8 mouse cellular contexts compared by ENCODE assay signal in the genomic region with DNA sequence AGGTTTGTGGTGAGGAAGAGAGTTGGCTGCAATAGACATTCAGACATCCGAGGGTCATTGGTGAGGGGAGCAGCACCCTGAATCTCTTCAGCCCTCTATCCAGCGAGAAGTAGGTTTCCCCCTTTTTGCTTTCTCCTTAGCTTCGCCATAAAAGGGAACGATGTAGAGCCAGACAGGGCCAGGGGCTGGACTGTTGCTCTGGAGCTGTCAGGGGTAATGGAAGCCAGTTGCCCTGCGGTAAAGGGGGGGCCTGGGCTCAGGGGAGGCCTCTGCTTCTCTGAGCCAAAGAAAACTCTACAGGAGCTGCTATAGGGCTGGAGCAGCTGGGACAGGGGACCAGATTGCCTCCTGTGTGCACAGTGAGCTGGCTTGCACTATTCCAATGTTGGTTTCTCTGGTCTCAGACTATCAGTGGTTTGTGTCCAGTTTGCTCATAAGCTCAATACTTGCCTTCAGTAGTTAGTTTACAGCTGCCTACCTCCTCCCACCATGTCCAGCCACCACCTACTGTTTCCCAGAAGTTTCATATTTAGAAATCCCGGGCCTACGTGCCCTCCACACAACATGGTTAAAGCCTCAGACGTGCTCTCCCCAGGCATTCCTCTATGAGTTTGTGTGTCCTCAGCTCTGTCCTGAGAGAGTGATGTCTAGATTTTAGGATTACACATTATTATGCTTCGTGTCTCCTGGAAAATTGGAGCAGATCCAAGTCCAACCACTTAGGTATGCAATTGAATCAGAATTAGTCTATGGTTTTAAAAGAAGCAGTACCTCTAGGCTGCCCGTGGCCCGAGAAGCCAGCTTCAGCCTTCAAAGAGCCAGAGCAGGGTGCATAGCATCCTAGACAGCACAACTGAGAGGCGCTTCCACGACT. TPM values are rescaled to one million over a fixed set of nuclear protein-coding genes. Genes with fewer than 3 reads are reported as not detected.
DNase-seq lines count a peak whose midpoint lies in the region; ATAC-seq and TF ChIP-seq lines count a peak whose summit lies in the region.

No protein-coding gene starts in this region.

- H3K27me3 ChIP-seq in heart, embryonic 11.5 days (ENCODE audit: control insufficient read depth, insufficient read depth, low read length): no peaks in the 10 kb centered on the region
- H3K27me3 ChIP-seq in myocyte (ENCODE audit: control insufficient read depth, insufficient read depth, insufficient read length): no peaks in the 10 kb centered on the region

- peak overlapping the region; percentile 88 for H3K9ac ChIP-seq in heart, embryonic 11.5 days (ENCODE audit: low read depth, low read length)

- H3K9me3 ChIP-seq in heart, embryonic 11.5 days (replicated peaks; ENCODE audit: control insufficient read depth, low read length): no peaks in the 10 kb centered on the region

- H3K36me3 ChIP-seq in heart, embryonic 11.5 days (ENCODE audit: control insufficient read depth, insufficient read depth, low read length): peaks cover 8% of the 10 kb centered on the region
- no peaks in the 10 kb centered on the region for H3K36me3 ChIP-seq in myocyte (ENCODE audit: control insufficient read depth, insufficient read depth)

- H3ac ChIP-seq in myocyte (ENCODE audit: control insufficient read depth, insufficient read length): peak overlapping the region; percentile 46

- DNase-seq in cerebellum, adult 8-10 months: peak; percentile 18
- DNase-seq in cerebellum, adult 11-12 months: no peak
- DNase-seq in kidney, postnatal 4 days: peak; percentile 77 to 83
- DNase-seq in frontal cortex, postnatal 25 days (ENCODE audit: low spot score in 2 of 2): no peak

- no peak for TF ChIP-seq CTCF in bone marrow, adult 2 months (IDR thresholded peaks at IDR 0.05; ENCODE audit: control insufficient read depth, insufficient read depth, low read length)

- peaks cover 22% of the 10 kb centered on the region for H3K79me2 ChIP-seq in myocyte (ENCODE audit: control insufficient read depth, insufficient read depth)

- no peak for ATAC-seq in heart, embryonic 11.5 days (replicated peaks; ENCODE audit: insufficient number of reproducible peaks, low FRiP score, low TSS enrichment)
- no peak for ATAC-seq in erythroid progenitor cell, adult 5-6 weeks (replicated peaks; ENCODE audit: low FRiP score, poor library complexity, severe bottlenecking)

- H3K27ac ChIP-seq in bone marrow, adult 2 months (ENCODE audit: control insufficient read depth, insufficient read depth, low read depth, low read length, poor library complexity): no peak overlapping the region; the same call in 1 of the 2 replicates
- peak overlapping the region; percentile 94 for H3K27ac ChIP-seq in heart, embryonic 11.5 days (ENCODE audit: low read depth, low read length)

- peaks cover 1% of the 10 kb centered on the region; the same call in 1 of the 2 replicates for H3K4me1 ChIP-seq in bone marrow, adult 2 months (ENCODE audit: control insufficient read depth, insufficient read depth, low read length)
- peaks cover 56% of the 10 kb centered on the region for H3K4me1 ChIP-seq in heart, embryonic 11.5 days (ENCODE audit: control insufficient read depth, insufficient read depth, low read length)

- 54% methylated on average over 13 of the region's 13 CpGs for WGBS in bone marrow, adult 2 months
- 31% methylated on average over 13 of the region's 13 CpGs for WGBS in heart, embryonic 11.5 days (ENCODE audit: insufficient replicate concordance)

- H3K4me3 ChIP-seq in bone marrow, adult 2 months (replicated peaks; ENCODE audit: control insufficient read depth, low read depth, low read length): peak overlapping the region; percentile 73
- peak overlapping the region; percentile 81 for H3K4me3 ChIP-seq in heart, embryonic 11.5 days (ENCODE audit: low read depth, low read length)
- H3K4me3 ChIP-seq in myocyte: peak overlapping the region; percentile 91

- peak overlapping the region; percentile 90 for H3K4me2 ChIP-seq in heart, embryonic 11.5 days
- H3K4me2 ChIP-seq in myocyte (ENCODE audit: low read depth): peak overlapping the region; percentile 87

- no peak for TF ChIP-seq POLR2A in bone marrow, adult 2 months (IDR thresholded peaks at IDR 0.05; ENCODE audit: borderline replicate concordance, control insufficient read depth, low read depth, low read length)
- peak; percentile 12 for TF ChIP-seq POLR2A in myocyte (IDR thresholded peaks at IDR 0.05; ENCODE audit: insufficient read length, low read depth)

TF ChIP-seq in myocyte, 11 proteins besides CTCF, POLR2A, EP300 and RAD21:
- TF ChIP-seq REST (IDR thresholded peaks at IDR 0.05; ENCODE audit: insufficient read depth, insufficient read length): no peak
- TF ChIP-seq TCF3 (IDR thresholded peaks at IDR 0.05; ENCODE audit: insufficient read length, low read depth): no peak
- TF ChIP-seq MAX (IDR thresholded peaks at IDR 0.05; ENCODE audit: low read depth): no peak
- TF ChIP-seq MYOG (IDR thresholded peaks at IDR 0.05; ENCODE audit: control insufficient read depth in 1 of 3, insufficient read depth in 1 of 3, insufficient read length in 2 of 3, low read depth in 2 of 3): peak in 1 of 3 experiments; percentile 35
- TF ChIP-seq POLR2AphosphoS2 (IDR thresholded peaks at IDR 0.05; ENCODE audit: insufficient read length, low read depth): no peak

RNA-seq across cellular contexts. Expression of gene Ost4, which starts 1.1 kb away (rescaled TPM):
- 147 and 148 TPM in 2 replicates for polyA plus RNA-seq in bone marrow, adult 2 months (2011; ENCODE audit: insufficient read depth, insufficient read length, low replicate concordance, missing spikeins)
- polyA plus RNA-seq in heart, embryonic 11.5 days (2014; fragmentation: Nextera tagmentation; extraction: Ambion mirVana): 445 and 470 TPM in 2 replicates
- 262 TPM for polyA plus RNA-seq in myocyte (2012; fragmentation: generic; extraction: Trizol)
- total RNA-seq in erythroid progenitor cell, adult 5-6 weeks (2015; ENCODE audit: low replicate concordance): 256 and 260 TPM in 2 replicates
- total RNA-seq in erythroid progenitor cell, adult 5-6 weeks (2017; ENCODE audit: low replicate concordance): 78.4 and 188 TPM in 2 replicates

RNA-seq across cellular contexts. Expression of gene Emilin1, which starts 4.5 kb away (rescaled TPM):
- polyA plus RNA-seq in bone marrow, adult 2 months (2011; ENCODE audit: insufficient read depth, insufficient read length, low replicate concordance, missing spikeins): 9.3 and 17.6 TPM in 2 replicates
- 90.5 and 123 TPM in 2 replicates for polyA plus RNA-seq in heart, embryonic 11.5 days (2014; fragmentation: Nextera tagmentation; extraction: Ambion mirVana)
- polyA plus RNA-seq in myocyte (2012; fragmentation: generic; extraction: Trizol): 25.8 TPM
- total RNA-seq in erythroid progenitor cell, adult 5-6 weeks (2015; ENCODE audit: low replicate concordance): 9.6 and 11.5 TPM in 2 replicates
- total RNA-seq in erythroid progenitor cell, adult 5-6 weeks (2017; ENCODE audit: low replicate concordance): 5.6 and 11.6 TPM in 2 replicates

RNA-seq across cellular contexts. Expression of gene Khk, which starts 12.6 kb away (rescaled TPM):
- 42.6 and 45.4 TPM in 2 replicates for polyA plus RNA-seq in bone marrow, adult 2 months (2011; ENCODE audit: insufficient read depth, insufficient read length, low replicate concordance, missing spikeins)
- 10.1 and 11.3 TPM in 2 replicates for polyA plus RNA-seq in heart, embryonic 11.5 days (2014; fragmentation: Nextera tagmentation; extraction: Ambion mirVana)
- polyA plus RNA-seq in myocyte (2012; fragmentation: generic; extraction: Trizol): 16.6 TPM
- total RNA-seq in erythroid progenitor cell, adult 5-6 weeks (2015; ENCODE audit: low replicate concordance): 2.5 and 10.8 TPM in 2 replicates
- total RNA-seq in erythroid progenitor cell, adult 5-6 weeks (2017; ENCODE audit: low replicate concordance): 4.4 and 8.9 TPM in 2 replicates

RNA-seq across cellular contexts. Expression of gene Agbl5, which starts 20.2 kb away (rescaled TPM):
- 5.4 and 6.2 TPM in 2 replicates for polyA plus RNA-seq in bone marrow, adult 2 months (2011; ENCODE audit: insufficient read depth, insufficient read length, low replicate concordance, missing spikeins)
- polyA plus RNA-seq in heart, embryonic 11.5 days (2014; fragmentation: Nextera tagmentation; extraction: Ambion mirVana): 12.9 and 14.5 TPM in 2 replicates
- 3.1 TPM for polyA plus RNA-seq in myocyte (2012; fragmentation: generic; extraction: Trizol)
- total RNA-seq in erythroid progenitor cell, adult 5-6 weeks (2015; ENCODE audit: low replicate concordance): 3.4 and 3.6 TPM in 2 replicates
- total RNA-seq in erythroid progenitor cell, adult 5-6 weeks (2017; ENCODE audit: low replicate concordance): 1.1 and 7.1 TPM in 2 replicates

RNA-seq across cellular contexts. Expression of gene Cgref1, which starts 36.7 kb away (rescaled TPM):
- 1.0 TPM in 1 of 2 replicates, not detected in the other for polyA plus RNA-seq in bone marrow, adult 2 months (2011; ENCODE audit: insufficient read depth, insufficient read length, low replicate concordance, missing spikeins)
- polyA plus RNA-seq in heart, embryonic 11.5 days (2014; fragmentation: Nextera tagmentation; extraction: Ambion mirVana): 4.4 and 5.4 TPM in 2 replicates
- 26.2 TPM for polyA plus RNA-seq in myocyte (2012; fragmentation: generic; extraction: Trizol)
- total RNA-seq in erythroid progenitor cell, adult 5-6 weeks (2015; ENCODE audit: low replicate concordance): not detected in 2 replicates
- not detected in 2 replicates for total RNA-seq in erythroid progenitor cell, adult 5-6 weeks (2017; ENCODE audit: low replicate concordance)

Comparison
In these comparisons a context has a peak if more than half of its experiments do, and no peak if none do; other contexts are left out.
1. DNase-seq: peak in cerebellum, adult 8-10 months (single experiment) and kidney, postnatal 4 days (2 of 2); none in cerebellum, adult 11-12 months (single experiment) and frontal cortex, postnatal 25 days (0 of 2).
2. Peak in every context shown above with its lines, with median percentiles within 50 percentile points of each other: H3K4me3 ChIP-seq.